Comparison of ENCODE assay signal across 33 mouse cellular contexts in the genomic region with DNA sequence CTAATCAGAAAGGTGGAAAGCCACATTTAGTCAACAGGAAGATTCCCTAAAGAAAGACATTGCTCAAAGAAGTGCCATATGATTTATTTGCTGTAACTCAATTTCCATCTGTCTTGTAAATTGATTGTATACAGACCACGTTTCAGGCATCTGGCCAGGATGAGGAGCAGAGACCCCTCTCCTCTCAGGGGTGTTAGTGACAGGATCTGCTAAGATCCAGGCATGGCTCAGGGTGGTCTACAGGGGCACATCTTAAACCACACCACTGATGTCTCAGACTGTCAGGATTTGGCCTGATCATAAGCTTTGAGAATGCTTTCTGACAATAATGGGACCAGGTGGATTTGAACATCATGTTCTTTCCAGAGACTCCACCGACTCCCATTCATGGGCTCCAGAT.
A peak's percentile ranks its signal among the peaks of the same experiment; 100 is the strongest.
DNase-seq lines count a peak whose midpoint lies in the region; ATAC-seq and TF ChIP-seq lines count a peak whose summit lies in the region.
"Had no signal": no experiment of that assay in that cellular context is flagged by ENCODE, and none has a peak within 500 bp of the region (broad histone marks: within the 10 kb centered on the region; RNA-seq: fewer than 3 reads in every experiment).

No protein-coding gene starts in this region.

- no peaks in the 10 kb centered on the region for H3K27me3 ChIP-seq in embryonic facial prominence, embryonic 12.5 days
- no peaks in the 10 kb centered on the region for H3K27me3 ChIP-seq in limb, embryonic 14.5 days (ENCODE audit: control insufficient read depth, insufficient read depth, low read length)
- no peaks in the 10 kb centered on the region for H3K27me3 ChIP-seq in heart, embryonic 10.5 days (ENCODE audit: insufficient read depth, poor library complexity, severe bottlenecking)
- H3K27me3 ChIP-seq: embryonic facial prominence, embryonic 15.5 days; forebrain, embryonic 12.5 days; heart, embryonic 15.5 days; intestine, embryonic 15.5 days; limb, embryonic 15.5 days; neural tube, embryonic 12.5 days had no signal

- TF ChIP-seq POLR2A in limb, embryonic 14.5 days (IDR thresholded peaks at IDR 0.05; ENCODE audit: borderline replicate concordance, extremely low read depth, insufficient read depth, insufficient read length) = no peak

- H3K4me2 ChIP-seq in embryonic facial prominence, embryonic 12.5 days (replicated peaks) = no peak overlapping the region
- H3K4me2 ChIP-seq in limb, embryonic 14.5 days (replicated peaks; ENCODE audit: low read depth, low read length, severe bottlenecking) = no peak overlapping the region
- H3K4me2 ChIP-seq: embryonic facial prominence, embryonic 15.5 days; forebrain, embryonic 12.5 days; heart, embryonic 15.5 days; intestine, embryonic 15.5 days; limb, embryonic 15.5 days; neural tube, embryonic 12.5 days had no signal

- 0 out of 2 replicates have a peak, but pooled peaks have one; percentile 35 for ATAC-seq in embryonic facial prominence, embryonic 12.5 days (ENCODE audit: insufficient number of reproducible peaks, insufficient read depth, low FRiP score, low TSS enrichment)
- ATAC-seq in limb, embryonic 14.5 days (ENCODE audit: low FRiP score, low read depth) = peak; percentile 53; the same call in 1 of the 2 replicates
- ATAC-seq: forebrain, postnatal 0 days; hindbrain, embryonic 16.5 days; intestine, embryonic 15.5 days; midbrain, embryonic 16.5 days had no signal

- H3K9me3 ChIP-seq in embryonic facial prominence, embryonic 12.5 days = no peaks in the 10 kb centered on the region
- no peaks in the 10 kb centered on the region for H3K9me3 ChIP-seq in limb, embryonic 14.5 days (ENCODE audit: control insufficient read depth, low read length)
- H3K9me3 ChIP-seq in heart, embryonic 10.5 days = no peaks in the 10 kb centered on the region
- H3K9me3 ChIP-seq: embryonic facial prominence, embryonic 15.5 days; forebrain, embryonic 12.5 days; G1E; heart, embryonic 15.5 days; intestine, embryonic 15.5 days; limb, embryonic 15.5 days; neural tube, embryonic 12.5 days had no signal

- peak overlapping the region; percentile 67 for H3K27ac ChIP-seq in layer of hippocampus, adult 2 months
- H3K27ac ChIP-seq in embryonic facial prominence, embryonic 12.5 days = no peak overlapping the region
- H3K27ac ChIP-seq in limb, embryonic 14.5 days (replicated peaks; ENCODE audit: low read depth, low read length) = no peak overlapping the region
- H3K27ac ChIP-seq in heart, embryonic 10.5 days = no peak overlapping the region
- H3K27ac ChIP-seq: embryonic facial prominence, embryonic 15.5 days; forebrain, embryonic 12.5 days; heart, embryonic 15.5 days; intestine, embryonic 15.5 days; limb, embryonic 15.5 days; liver, embryonic 14.5 days; macrophage; neural tube, embryonic 12.5 days; stomach, postnatal 0 days had no signal

- H3K4me1 ChIP-seq in embryonic facial prominence, embryonic 12.5 days = no peaks in the 10 kb centered on the region
- H3K4me1 ChIP-seq in limb, embryonic 14.5 days (ENCODE audit: control insufficient read depth, insufficient read depth, low read length) = no peaks in the 10 kb centered on the region
- H3K4me1 ChIP-seq in heart, embryonic 10.5 days = no peaks in the 10 kb centered on the region
- H3K4me1 ChIP-seq: embryonic facial prominence, embryonic 15.5 days; forebrain, embryonic 12.5 days; heart, embryonic 15.5 days; intestine, embryonic 15.5 days; neural tube, embryonic 12.5 days had no signal

- H3K9ac ChIP-seq in embryonic facial prominence, embryonic 12.5 days = no peak overlapping the region
- no peak overlapping the region for H3K9ac ChIP-seq in limb, embryonic 14.5 days (ENCODE audit: low read depth, low read length, severe bottlenecking)
- H3K9ac ChIP-seq: embryonic facial prominence, embryonic 15.5 days; forebrain, embryonic 12.5 days; forebrain, postnatal 0 days; heart, embryonic 15.5 days; intestine, embryonic 15.5 days; limb, embryonic 15.5 days; liver, embryonic 14.5 days; neural tube, embryonic 12.5 days had no signal

- no peak for TF ChIP-seq CTCF in layer of hippocampus, adult 2 months (conservative IDR thresholded peaks at IDR 0.05)

- WGBS in embryonic facial prominence, embryonic 12.5 days = 40% methylated on average over 2 of the region's 2 CpGs
- WGBS in limb, embryonic 14.5 days = 23% methylated on average over 2 of the region's 2 CpGs
- 60% methylated on average over 2 of the region's 2 CpGs for WGBS in heart, embryonic 10.5 days

- peak; percentile 7 for DNase-seq in embryo, embryonic 11 days
- DNase-seq in embryo, embryonic 9.5 days (ENCODE audit: extremely low spot score) = no peak
- DNase-seq in layer of hippocampus, adult 2 months (ENCODE audit: low spot score in 2 of 2) = no peak
- no peak for DNase-seq in layer of hippocampus, postnatal 10 days (ENCODE audit: low spot score in 2 of 2)
- DNase-seq in limb, embryonic 14.5 days (ENCODE audit: low spot score) = no peak
- DNase-seq in heart, embryonic 10.5 days (ENCODE audit: low spot score) = no peak
- no peak for DNase-seq in cerebellum, adult 11 months
- DNase-seq: adrenal gland, postnatal 10 days; cerebellum, adult 18-20 months; cerebellum, postnatal 10 days; forebrain, postnatal 0 days; gastrocnemius, postnatal 14 days; kidney, adult 2 months; kidney, postnatal 36 days; layer of hippocampus, postnatal 36 days; lung, adult 2 months; lung, postnatal 10 days; right cerebral cortex, postnatal 4 days; thymus, adult 2 months; thymus, postnatal 36 days had no signal

- H3K36me3 ChIP-seq in embryonic facial prominence, embryonic 12.5 days = no peaks in the 10 kb centered on the region
- no peaks in the 10 kb centered on the region for H3K36me3 ChIP-seq in limb, embryonic 14.5 days (ENCODE audit: control insufficient read depth, insufficient read depth, low read length)
- H3K36me3 ChIP-seq in heart, embryonic 10.5 days = no peaks in the 10 kb centered on the region
- H3K36me3 ChIP-seq: embryonic facial prominence, embryonic 15.5 days; forebrain, embryonic 12.5 days; G1E; heart, embryonic 15.5 days; intestine, embryonic 15.5 days; limb, embryonic 15.5 days; neural tube, embryonic 12.5 days had no signal

- H3K4me3 ChIP-seq in layer of hippocampus, adult 2 months = no peak overlapping the region
- no peak overlapping the region for H3K4me3 ChIP-seq in embryonic facial prominence, embryonic 12.5 days
- no peak overlapping the region for H3K4me3 ChIP-seq in limb, embryonic 14.5 days (replicated peaks; ENCODE audit: low read length)
- no peak overlapping the region for H3K4me3 ChIP-seq in heart, embryonic 10.5 days
- H3K4me3 ChIP-seq: embryonic facial prominence, embryonic 15.5 days; forebrain, embryonic 12.5 days; heart, embryonic 15.5 days; intestine, embryonic 15.5 days; limb, embryonic 15.5 days; neural tube, embryonic 12.5 days had no signal
